Mouse (Mus musculus): ENCODE data around the gene Nab1. TPM values are rescaled to one million over a fixed set of nuclear protein-coding genes. Genes with fewer than 3 reads are reported as not detected.

The Nab1 gene
- polyA plus RNA-seq, 1 experiment, result 8.8 TPM

GRCm38 (mm10) chr1:52511788-52512425 lies 11.4 kb upstream of the Nab1 start:
- H3K27me3 ChIP-seq (ENCODE audit: control insufficient read depth, insufficient read depth, insufficient read length), result no peaks in the 10 kb centered on the region
- H3K79me2 ChIP-seq (ENCODE audit: control insufficient read depth, insufficient read depth), result no peaks in the 10 kb centered on the region
- H3K79me3 ChIP-seq (ENCODE audit: low read depth), result no peaks in the 10 kb centered on the region

GRCm38 (mm10) chr1:52506211-52506610 lies 5.7 kb upstream of the Nab1 start:
- Histone ChIP-seq H3K4me3 (ENCODE audit: insufficient read depth, poor library complexity, severe bottlenecking) (no peak overlapping the region), H3K79me2 (ENCODE audit: control insufficient read depth, insufficient read depth) (no peaks in the 10 kb centered on the region), H3K79me3 (ENCODE audit: low read depth) (no peaks in the 10 kb centered on the region), H3K36me3 (ENCODE audit: control insufficient read depth, insufficient read depth) (no peaks in the 10 kb centered on the region), H3ac (ENCODE audit: control insufficient read depth, insufficient read length, low read depth) (no peak overlapping the region), H3K27me3 (ENCODE audit: control insufficient read depth, insufficient read depth, insufficient read length) (no peaks in the 10 kb centered on the region)
- no peak for TF ChIP-seq MAX (IDR thresholded peaks at IDR 0.05)
- no peak for TF ChIP-seq FOSL1 (IDR thresholded peaks at IDR 0.05; ENCODE audit: insufficient read depth, low read length, poor library complexity, severe bottlenecking)
- no peak for TF ChIP-seq MYOG (IDR thresholded peaks at IDR 0.05; ENCODE audit: control insufficient read depth, extremely low read depth, insufficient read length)
- TF ChIP-seq USF1 (IDR thresholded peaks at IDR 0.05; ENCODE audit: low read depth), result no peak
- TF ChIP-seq CEBPB (IDR thresholded peaks at IDR 0.05; ENCODE audit: low read depth), result no peak
- TF ChIP-seq CTCF (IDR thresholded peaks at IDR 0.05; ENCODE audit: control insufficient read depth, insufficient read depth, insufficient read length), result no peak
- TF ChIP-seq MYOD1 (IDR thresholded peaks at IDR 0.05; ENCODE audit: control insufficient read depth, insufficient read length, low read depth), result no peak

More at GRCm38 (mm10) chr1:52511788-52512425, 11.4 kb upstream of the Nab1 start:
- Histone ChIP-seq H3K36me3 (ENCODE audit: control insufficient read depth, insufficient read depth) (no peaks in the 10 kb centered on the region), H3K4me3 (ENCODE audit: insufficient read depth, poor library complexity, severe bottlenecking) (no peak overlapping the region), H3ac (ENCODE audit: control insufficient read depth, insufficient read length, low read depth) (no peak overlapping the region)
- no peak for TF ChIP-seq MYOG (IDR thresholded peaks at IDR 0.05; ENCODE audit: control insufficient read depth, extremely low read depth, insufficient read length)
- TF ChIP-seq CTCF (IDR thresholded peaks at IDR 0.05; ENCODE audit: control insufficient read depth, insufficient read depth, insufficient read length), result no peak
- no peak for TF ChIP-seq FOSL1 (IDR thresholded peaks at IDR 0.05; ENCODE audit: insufficient read depth, low read length, poor library complexity, severe bottlenecking)
- no peak for TF ChIP-seq MYOD1 (IDR thresholded peaks at IDR 0.05; ENCODE audit: control insufficient read depth, insufficient read length, low read depth)
- TF ChIP-seq MAX (IDR thresholded peaks at IDR 0.05), result no peak
- no peak for TF ChIP-seq CEBPB (IDR thresholded peaks at IDR 0.05; ENCODE audit: low read depth)
- TF ChIP-seq USF1 (IDR thresholded peaks at IDR 0.05; ENCODE audit: low read depth), result no peak

- Histone ChIP-seq H3ac (ENCODE audit: control insufficient read depth, insufficient read length, low read depth) (no peak overlapping the region), H3K79me2 (ENCODE audit: control insufficient read depth, insufficient read depth) (peaks cover 26% of the 10 kb centered on the region), H3K4me3 (ENCODE audit: insufficient read depth, poor library complexity, severe bottlenecking) (no peak overlapping the region), H3K36me3 (ENCODE audit: control insufficient read depth, insufficient read depth) (no peaks in the 10 kb centered on the region), H3K79me3 (ENCODE audit: low read depth) (peaks cover 17% of the 10 kb centered on the region), H3K27me3 (ENCODE audit: control insufficient read depth, insufficient read depth, insufficient read length) (no peaks in the 10 kb centered on the region)
- TF ChIP-seq MYOD1 (IDR thresholded peaks at IDR 0.05; ENCODE audit: control insufficient read depth, insufficient read length, low read depth), result no peak
- no peak for TF ChIP-seq MYOG (IDR thresholded peaks at IDR 0.05; ENCODE audit: control insufficient read depth, extremely low read depth, insufficient read length)
- TF ChIP-seq FOSL1 (IDR thresholded peaks at IDR 0.05; ENCODE audit: insufficient read depth, low read length, poor library complexity, severe bottlenecking), result no peak
- TF ChIP-seq CTCF (IDR thresholded peaks at IDR 0.05; ENCODE audit: control insufficient read depth, insufficient read depth, insufficient read length), result no peak
- no peak for TF ChIP-seq USF1 (IDR thresholded peaks at IDR 0.05; ENCODE audit: low read depth)
- TF ChIP-seq CEBPB (IDR thresholded peaks at IDR 0.05; ENCODE audit: low read depth), result no peak
- TF ChIP-seq MAX (IDR thresholded peaks at IDR 0.05), result no peak
Measured at GRCm38 (mm10) chr1:52502296-52502695, 1.8 kb upstream of the Nab1 start.

- Histone ChIP-seq H3K79me3 (ENCODE audit: low read depth) (peaks cover 22% of the 10 kb centered on the region), H3K79me2 (ENCODE audit: control insufficient read depth, insufficient read depth) (peaks cover 32% of the 10 kb centered on the region), H3K27me3 (ENCODE audit: control insufficient read depth, insufficient read depth, insufficient read length) (no peaks in the 10 kb centered on the region), H3K36me3 (ENCODE audit: control insufficient read depth, insufficient read depth) (no peaks in the 10 kb centered on the region), H3K4me3 (ENCODE audit: insufficient read depth, poor library complexity, severe bottlenecking) (no peak overlapping the region), H3ac (ENCODE audit: control insufficient read depth, insufficient read length, low read depth) (no peak overlapping the region)
- TF ChIP-seq MYOG (IDR thresholded peaks at IDR 0.05; ENCODE audit: control insufficient read depth, extremely low read depth, insufficient read length) (no peak), MYOD1 (IDR thresholded peaks at IDR 0.05; ENCODE audit: control insufficient read depth, insufficient read length, low read depth) (no peak), CTCF (IDR thresholded peaks at IDR 0.05; ENCODE audit: control insufficient read depth, insufficient read depth, insufficient read length) (no peak), CEBPB (IDR thresholded peaks at IDR 0.05; ENCODE audit: low read depth) (no peak), FOSL1 (IDR thresholded peaks at IDR 0.05; ENCODE audit: insufficient read depth, low read length, poor library complexity, severe bottlenecking) (no peak), MAX (IDR thresholded peaks at IDR 0.05) (no peak), USF1 (IDR thresholded peaks at IDR 0.05; ENCODE audit: low read depth) (no peak)
Measured at GRCm38 (mm10) chr1:52501688-52502133, 1.2 kb upstream of the Nab1 start.

GRCm38 (mm10) chr1:52501090-52501489 lies 611 bp upstream of the Nab1 start:
- Histone ChIP-seq H3K36me3 (ENCODE audit: control insufficient read depth, insufficient read depth) (no peaks in the 10 kb centered on the region), H3K4me3 (ENCODE audit: insufficient read depth, poor library complexity, severe bottlenecking) (peak overlapping the region; percentile 61), H3K79me3 (ENCODE audit: low read depth) (peaks cover 26% of the 10 kb centered on the region), H3ac (ENCODE audit: control insufficient read depth, insufficient read length, low read depth) (no peak overlapping the region), H3K27me3 (ENCODE audit: control insufficient read depth, insufficient read depth, insufficient read length) (no peaks in the 10 kb centered on the region), H3K79me2 (ENCODE audit: control insufficient read depth, insufficient read depth) (peaks cover 38% of the 10 kb centered on the region)
- TF ChIP-seq CEBPB (IDR thresholded peaks at IDR 0.05; ENCODE audit: low read depth) (peak; percentile 6), MYOD1 (IDR thresholded peaks at IDR 0.05; ENCODE audit: control insufficient read depth, insufficient read length, low read depth) (no peak)

Data from C2C12 (cell line).